Mouse (Mus musculus) midbrain, embryonic 15.5 days (tissue): ENCODE results near the gene Inpp5a. TPM values are rescaled to one million over a fixed set of nuclear protein-coding genes. Genes with fewer than 3 reads are reported as not detected.

ENCODE experiments used
- ATAC-seq: fragments of 200-750 bp; cut with Nextera tagmentation; replicated peaks from 2 replicates; pipeline ENCODE4 v1.8.0; 2017; ENCODE audit warnings: moderate TSS enrichment
- H3K27ac ChIP-seq: fragments of 300-500 bp; sonication (generic); 2 replicates; pipeline ENCODE4 v1.5.1; 2015; ENCODE audit warnings: mild to moderate bottlenecking, inconsistent platforms
- H3K27me3 ChIP-seq: fragments of 300-500 bp; sonication (generic); replicated peaks from 2 replicates; pipeline ENCODE4 v1.6.1; 2015; ENCODE audit warnings: inconsistent platforms
- H3K36me3 ChIP-seq: fragments of 300-500 bp; sonication (generic); replicated peaks from 2 replicates; pipeline ENCODE4 v1.6.1; 2015; ENCODE audit warnings: inconsistent platforms
- H3K4me1 ChIP-seq: fragments of 300-500 bp; sonication (generic); 2 replicates; pipeline ENCODE4 v1.6.1; 2015; ENCODE audit warnings: inconsistent platforms
- H3K4me2 ChIP-seq: fragments of 300-500 bp; sonication (generic); 2 replicates; pipeline ENCODE4 v1.6.1; 2015; ENCODE audit warnings: inconsistent platforms, mild to moderate bottlenecking, moderate library complexity
- H3K4me3 ChIP-seq: fragments of 300-500 bp; sonication (generic); 2 replicates; pipeline ENCODE4 v1.5.1; 2015; ENCODE audit warnings: mild to moderate bottlenecking, inconsistent platforms
- H3K9ac ChIP-seq: fragments of 300-500 bp; sonication (generic); 2 replicates; pipeline ENCODE4 v1.6.1; 2015; ENCODE audit warnings: mild to moderate bottlenecking, inconsistent platforms
- H3K9me3 ChIP-seq: fragments of 300-500 bp; sonication (generic); 2 replicates; pipeline ENCODE4 v1.6.1; 2016; ENCODE audit warnings: inconsistent platforms
- WGBS: fragments of 180-500 bp; shearing (Covaris S2); methylation state at CpG from one replicate; pipeline ENCODE4 v1.1.7; 2015; ENCODE audit warnings: mixed read lengths; 5-methylcytosine and 5-hydroxymethylcytosine counted together
- polyA plus RNA-seq: library from polyadenylated mRNA; unstranded; fragments of >200 nt; fragmentation: Nextera tagmentation; extraction: Ambion mirVana; gene quantifications from 2 replicates; pipeline ENCODE4 v1.2.1, GENCODE M21; 2015

The Inpp5a gene
- polyA plus RNA-seq, 1 experiment from 2014 or later = 19.2 TPM

DNA sequence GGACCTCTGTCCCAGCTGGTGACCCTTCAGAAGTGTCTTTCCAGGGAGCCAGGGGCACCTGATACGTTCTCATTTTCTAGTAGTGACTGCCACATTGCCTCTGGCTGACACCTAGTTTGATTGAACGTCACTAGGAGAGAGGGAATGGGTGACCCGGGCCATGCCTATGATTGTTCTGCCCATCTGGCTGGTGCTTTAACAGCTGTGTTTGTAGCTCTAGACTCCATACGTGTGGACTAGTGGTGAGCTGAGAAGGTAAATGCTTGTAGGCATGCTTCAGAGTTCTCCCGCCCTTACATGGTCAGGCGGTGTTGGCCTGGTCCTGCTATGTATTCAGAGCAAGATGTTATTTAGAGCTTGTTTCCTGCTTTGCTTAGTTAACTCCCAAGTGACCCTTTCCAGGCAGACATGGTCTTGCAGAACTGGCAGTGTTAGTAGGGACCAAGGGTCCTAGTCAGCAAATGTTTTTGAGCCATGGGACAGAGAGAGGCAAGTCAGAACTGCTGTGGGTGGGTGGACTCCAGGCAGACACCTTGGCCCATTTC, 3.9 kb downstream of the Inpp5a start:
- H3K27ac ChIP-seq = no peak overlapping the region
- 74% methylated on average over 6 of the region's 6 CpGs for WGBS

DNA sequence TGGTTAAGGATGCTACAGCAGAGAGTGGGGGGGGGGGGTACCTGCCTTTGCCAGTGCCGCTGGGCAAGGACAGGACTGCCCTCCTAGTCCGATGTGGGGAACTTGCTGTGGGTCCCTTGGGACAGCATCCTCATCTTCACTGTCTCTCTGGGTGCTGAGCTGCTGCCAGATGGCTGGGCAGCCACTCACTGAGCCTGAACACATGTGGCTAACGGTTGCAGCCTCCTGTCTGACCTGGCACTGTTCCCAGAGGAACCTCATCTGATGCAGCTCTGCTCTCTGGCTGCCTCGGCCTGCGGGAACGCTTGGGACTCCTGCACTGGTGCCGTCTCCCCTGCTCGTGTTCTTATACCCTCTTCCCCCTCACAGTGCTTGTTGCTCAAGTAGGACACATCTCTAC, 8.6 kb downstream of the Inpp5a start:
- peaks cover 10% of the 10 kb centered on the region for H3K4me1 ChIP-seq
- H3K27ac ChIP-seq = no peak overlapping the region
- no peaks in the 10 kb centered on the region for H3K36me3 ChIP-seq
- H3K4me3 ChIP-seq = no peak overlapping the region
- H3K9me3 ChIP-seq = no peaks in the 10 kb centered on the region
- WGBS = 49% methylated on average over 8 of the region's 8 CpGs
- no peak for ATAC-seq
- no peaks in the 10 kb centered on the region for H3K27me3 ChIP-seq
- no peak overlapping the region for H3K9ac ChIP-seq
- no peak overlapping the region for H3K4me2 ChIP-seq

More for the DNA sequence above, 3.9 kb downstream of the Inpp5a start:
- Histone ChIP-seq H3K4me2 (no peak overlapping the region), H3K4me3 (no peak overlapping the region), H3K9me3 (no peaks in the 10 kb centered on the region), H3K36me3 (no peaks in the 10 kb centered on the region), H3K27me3 (no peaks in the 10 kb centered on the region), H3K4me1 (peaks cover 32% of the 10 kb centered on the region), H3K9ac (no peak overlapping the region)
- ATAC-seq = no peak

GRCm38 (mm10) chr7:139398111-139398510, 9.2 kb downstream of the Inpp5a start:
- no peaks in the 10 kb centered on the region for H3K27me3 ChIP-seq
- no peak overlapping the region for H3K4me2 ChIP-seq
- ATAC-seq = no peak
- H3K9ac ChIP-seq = no peak overlapping the region
- no peak overlapping the region for H3K4me3 ChIP-seq
- 88% methylated on average over 5 of the region's 5 CpGs for WGBS
- no peaks in the 10 kb centered on the region for H3K9me3 ChIP-seq
- no peak overlapping the region for H3K27ac ChIP-seq
- no peaks in the 10 kb centered on the region for H3K36me3 ChIP-seq
- H3K4me1 ChIP-seq = peaks cover 10% of the 10 kb centered on the region

DNA sequence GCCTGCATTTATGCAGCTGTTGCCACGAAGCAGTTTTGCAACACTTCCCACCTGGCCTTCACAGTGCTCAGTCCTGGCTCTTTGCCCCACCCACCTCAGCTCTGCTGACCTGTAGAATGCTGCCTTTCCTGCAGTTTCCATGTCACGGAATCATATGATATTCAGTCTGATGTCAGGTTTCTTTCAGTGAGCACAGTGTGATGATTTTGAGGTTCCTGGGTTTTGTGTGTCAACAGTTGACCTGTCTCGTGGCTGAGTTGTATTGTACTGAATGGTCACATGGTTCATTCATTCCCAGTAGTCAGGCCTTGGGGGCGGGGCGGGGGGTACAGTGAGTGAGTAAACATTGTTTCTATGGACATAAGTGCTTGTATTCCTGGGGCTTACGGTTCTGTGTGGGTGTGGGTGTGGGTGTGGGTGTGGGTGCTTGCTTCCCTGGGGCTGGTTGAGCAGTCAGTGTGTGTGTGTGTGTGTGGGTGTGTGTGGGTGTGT, 9.7 kb downstream of the Inpp5a start:
- no peak for ATAC-seq
- 72% methylated on average over 6 of the region's 6 CpGs for WGBS
- no peak overlapping the region for H3K9ac ChIP-seq
- no peak overlapping the region for H3K27ac ChIP-seq
- no peak overlapping the region for H3K4me3 ChIP-seq
- H3K36me3 ChIP-seq = no peaks in the 10 kb centered on the region
- no peak overlapping the region for H3K4me2 ChIP-seq
- no peaks in the 10 kb centered on the region for H3K27me3 ChIP-seq
- H3K9me3 ChIP-seq = no peaks in the 10 kb centered on the region
- H3K4me1 ChIP-seq = peaks cover 10% of the 10 kb centered on the region

DNA sequence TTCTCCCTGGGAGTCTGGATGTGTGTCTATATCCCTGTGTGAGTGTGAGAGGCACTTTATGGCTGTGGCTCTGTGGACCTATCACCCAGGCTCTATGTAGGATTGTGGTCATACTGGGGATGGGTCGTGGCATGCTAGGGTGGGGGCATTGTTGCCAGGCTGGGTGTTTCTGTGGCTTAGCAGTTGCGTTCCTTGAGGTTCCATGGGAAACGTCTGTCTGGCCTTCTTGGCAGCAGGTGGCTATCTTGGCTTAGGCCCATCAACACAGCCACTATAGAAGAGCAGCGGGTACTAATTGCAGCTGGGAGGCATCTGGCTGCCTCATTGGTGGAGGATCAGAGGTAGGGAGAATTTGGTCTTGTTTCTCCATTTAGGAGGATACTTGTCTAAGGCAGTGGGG, 10.7 kb downstream of the Inpp5a start:
- Histone ChIP-seq H3K36me3 (no peaks in the 10 kb centered on the region), H3K4me2 (no peak overlapping the region), H3K4me3 (no peak overlapping the region), H3K27me3 (no peaks in the 10 kb centered on the region), H3K4me1 (peaks cover 10% of the 10 kb centered on the region), H3K9ac (no peak overlapping the region), H3K27ac (no peak overlapping the region), H3K9me3 (no peaks in the 10 kb centered on the region)
- 83% methylated on average over 4 of the region's 4 CpGs for WGBS
- no peak for ATAC-seq

- WGBS = 92% methylated on average over 11 of the region's 11 CpGs
- no peak overlapping the region for H3K4me3 ChIP-seq
- H3K9me3 ChIP-seq = no peaks in the 10 kb centered on the region
- H3K4me2 ChIP-seq = no peak overlapping the region
- no peaks in the 10 kb centered on the region for H3K36me3 ChIP-seq
- H3K9ac ChIP-seq = no peak overlapping the region
- no peak overlapping the region for H3K27ac ChIP-seq
- H3K4me1 ChIP-seq = peaks cover 10% of the 10 kb centered on the region
- no peak for ATAC-seq
- no peaks in the 10 kb centered on the region for H3K27me3 ChIP-seq
Observed at GRCm38 (mm10) chr7:139399977-139400685, 11.2 kb downstream of the Inpp5a start.

GRCm38 (mm10) chr7:139400926-139401325, 12.0 kb downstream of the Inpp5a start:
- Histone ChIP-seq H3K9ac (no peak overlapping the region), H3K27me3 (no peaks in the 10 kb centered on the region), H3K9me3 (no peaks in the 10 kb centered on the region), H3K4me3 (no peak overlapping the region), H3K4me1 (peaks cover 10% of the 10 kb centered on the region), H3K27ac (no peak overlapping the region), H3K4me2 (no peak overlapping the region), H3K36me3 (no peaks in the 10 kb centered on the region)
- no peak for ATAC-seq
- WGBS = 93% methylated on average over 3 of the region's 3 CpGs

DNA sequence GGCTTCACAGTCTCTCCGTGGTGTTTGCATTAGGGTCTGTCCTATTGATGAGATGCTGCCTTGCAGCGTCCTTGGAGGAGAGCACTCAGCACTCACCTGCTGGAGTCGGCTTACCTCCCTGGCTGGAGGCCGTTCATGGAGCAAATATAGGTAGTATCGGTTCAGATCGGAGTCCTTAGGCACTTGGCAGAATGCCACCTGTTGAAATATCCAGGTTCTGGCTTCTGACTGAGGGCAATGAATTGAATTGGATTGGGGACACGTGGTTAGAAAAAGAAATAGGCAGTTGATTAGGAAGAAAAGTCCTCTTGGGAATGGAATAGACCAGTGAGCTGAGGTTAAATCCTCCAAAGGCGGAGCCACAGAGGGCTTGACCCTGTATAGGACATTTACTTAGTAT, 12.9 kb downstream of the Inpp5a start:
- H3K27ac ChIP-seq = no peak overlapping the region
- no peak overlapping the region for H3K4me2 ChIP-seq
- 90% methylated on average over 8 of the region's 8 CpGs for WGBS
- H3K27me3 ChIP-seq = no peaks in the 10 kb centered on the region
- no peak overlapping the region for H3K4me3 ChIP-seq
- H3K9ac ChIP-seq = no peak overlapping the region
- H3K9me3 ChIP-seq = no peaks in the 10 kb centered on the region
- ATAC-seq = no peak
- H3K36me3 ChIP-seq = no peaks in the 10 kb centered on the region
- peaks cover 10% of the 10 kb centered on the region for H3K4me1 ChIP-seq

GRCm38 (mm10) chr7:139402721-139403120, 13.8 kb downstream of the Inpp5a start:
- Histone ChIP-seq H3K4me2 (no peak overlapping the region), H3K4me1 (peaks cover 5% of the 10 kb centered on the region; the same call in 1 of the 2 replicates), H3K27me3 (no peaks in the 10 kb centered on the region), H3K27ac (no peak overlapping the region), H3K9ac (no peak overlapping the region), H3K9me3 (no peaks in the 10 kb centered on the region), H3K36me3 (no peaks in the 10 kb centered on the region), H3K4me3 (no peak overlapping the region)
- 91% methylated on average over 4 of the region's 4 CpGs for WGBS
- ATAC-seq = no peak

DNA sequence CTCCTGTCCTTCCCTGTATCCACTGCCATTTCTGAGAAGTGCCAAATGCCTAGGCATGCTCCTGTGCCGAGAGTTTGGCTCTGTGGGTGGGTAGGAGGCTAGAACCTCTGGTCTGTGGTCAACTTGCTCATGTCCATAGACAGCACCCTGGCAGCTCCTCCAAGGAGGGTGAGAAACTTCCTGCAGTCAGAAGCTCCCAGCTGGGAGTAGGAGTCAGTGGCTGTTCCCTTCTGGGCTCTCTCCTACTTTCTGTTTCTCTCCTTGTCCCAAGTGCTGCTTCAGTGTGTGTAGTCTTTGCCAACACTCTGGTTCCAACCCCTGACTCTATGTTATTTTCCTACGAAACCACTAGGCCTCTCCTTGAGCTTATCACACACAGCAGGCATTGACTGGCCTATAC, 17.7 kb downstream of the Inpp5a start:
- no peak overlapping the region for H3K9ac ChIP-seq
- 90% methylated on average over 2 of the region's 2 CpGs for WGBS
- H3K27me3 ChIP-seq = no peaks in the 10 kb centered on the region
- no peaks in the 10 kb centered on the region for H3K36me3 ChIP-seq
- no peak for ATAC-seq
- no peaks in the 10 kb centered on the region for H3K9me3 ChIP-seq
- H3K4me1 ChIP-seq = no peaks in the 10 kb centered on the region
- H3K4me3 ChIP-seq = no peak overlapping the region
- no peak overlapping the region for H3K27ac ChIP-seq
- no peak overlapping the region for H3K4me2 ChIP-seq

GRCm38 (mm10) chr7:139407966-139408365, 19.1 kb downstream of the Inpp5a start:
- no peaks in the 10 kb centered on the region for H3K4me1 ChIP-seq
- H3K9me3 ChIP-seq = no peaks in the 10 kb centered on the region
- H3K36me3 ChIP-seq = no peaks in the 10 kb centered on the region
- no peak overlapping the region for H3K27ac ChIP-seq
- H3K27me3 ChIP-seq = no peaks in the 10 kb centered on the region
- no peak overlapping the region for H3K4me3 ChIP-seq
- no peak overlapping the region for H3K9ac ChIP-seq
- no peak overlapping the region for H3K4me2 ChIP-seq
- no peak for ATAC-seq

- H3K27ac ChIP-seq = no peak overlapping the region
- H3K9me3 ChIP-seq = no peaks in the 10 kb centered on the region
- 78% methylated on average over 5 of the region's 5 CpGs for WGBS
- no peak for ATAC-seq
- H3K4me3 ChIP-seq = no peak overlapping the region
- H3K4me2 ChIP-seq = no peak overlapping the region
- H3K36me3 ChIP-seq = no peaks in the 10 kb centered on the region
- H3K4me1 ChIP-seq = no peaks in the 10 kb centered on the region
- no peak overlapping the region for H3K9ac ChIP-seq
- no peaks in the 10 kb centered on the region for H3K27me3 ChIP-seq
Observed at GRCm38 (mm10) chr7:139409903-139410302, 21.0 kb downstream of the Inpp5a start.
